Mouse (Mus musculus): ENCODE measurements around the gene Sh2b2. TPM values are rescaled to one million over a fixed set of nuclear protein-coding genes. Genes with fewer than 3 reads are reported as not detected.

The Sh2b2 gene
- polyA plus RNA-seq, 1 experiment from 2014 or later, result 10.2 TPM

DNA sequence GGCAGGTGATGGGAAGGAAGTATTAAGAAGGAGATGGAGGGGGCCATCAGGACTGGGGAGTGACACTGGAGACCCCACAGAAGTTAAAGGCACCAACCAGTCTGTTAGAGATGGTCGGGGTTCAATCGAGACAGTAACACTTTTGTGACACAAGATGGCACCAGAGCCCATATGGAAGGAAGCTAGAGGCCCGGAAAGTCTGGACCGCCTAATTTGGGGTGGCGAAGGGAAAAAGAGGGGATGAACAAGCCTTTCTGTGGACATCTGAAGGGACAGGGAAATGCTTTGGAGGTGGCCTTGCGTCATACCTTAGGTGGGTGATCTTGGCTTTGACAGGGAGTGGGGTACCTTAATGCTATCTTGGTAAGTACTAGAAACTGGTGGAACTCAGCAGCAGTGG, 35.0 kb upstream of the Sh2b2 start:
- no peak overlapping the region for H3K4me3 ChIP-seq (ENCODE audit: low read depth, low read length)
- 58% methylated on average over 6 of the region's 6 CpGs for WGBS
- H3K9ac ChIP-seq (ENCODE audit: low read length), result no peak overlapping the region
- no peaks in the 10 kb centered on the region for H3K27me3 ChIP-seq (ENCODE audit: control insufficient read depth, insufficient read depth, low read length)
- no peaks in the 10 kb centered on the region for H3K9me3 ChIP-seq (ENCODE audit: control insufficient read depth, low read length)
- no peak overlapping the region for H3K4me2 ChIP-seq (ENCODE audit: low read depth, severe bottlenecking)
- peak; percentile 48 for DNase-seq (ENCODE audit: low spot score)
- H3K4me1 ChIP-seq (ENCODE audit: control insufficient read depth, insufficient read depth, low read length), result no peaks in the 10 kb centered on the region
- peaks cover 10% of the 10 kb centered on the region; the same call in 1 of the 2 replicates for H3K36me3 ChIP-seq (ENCODE audit: control insufficient read depth, insufficient read depth, low read length)
- ATAC-seq (ENCODE audit: insufficient number of reproducible peaks, low FRiP score, low TSS enrichment, low read depth), result no peak
- H3K27ac ChIP-seq (replicated peaks; ENCODE audit: low read depth, low read length), result no peak overlapping the region

DNA sequence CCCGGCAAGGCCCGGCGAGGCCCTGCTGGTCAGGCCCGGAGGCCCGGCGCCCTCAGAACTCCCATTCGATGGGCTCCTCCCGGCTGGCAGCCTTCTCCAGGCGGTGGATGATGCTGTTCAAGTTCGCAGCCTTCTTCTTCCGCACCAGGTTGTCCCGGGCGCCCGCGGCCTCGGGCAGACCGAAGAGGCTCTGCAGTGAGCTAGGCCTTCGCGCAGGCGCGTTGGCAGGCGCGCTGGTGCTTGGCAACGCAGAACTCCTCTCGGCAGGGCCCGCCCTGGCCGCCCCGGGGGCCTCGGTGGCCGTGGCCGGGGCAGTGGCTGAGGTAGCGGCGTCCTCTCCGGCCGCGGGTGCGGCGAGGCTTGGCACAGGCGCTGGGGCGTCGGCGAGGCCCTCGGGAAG, 28.4 kb upstream of the Sh2b2 start:
- DNase-seq (ENCODE audit: low spot score) (no peak), ATAC-seq (ENCODE audit: insufficient number of reproducible peaks, low FRiP score, low TSS enrichment, low read depth) (no peak)
- Histone ChIP-seq H3K27me3 (ENCODE audit: control insufficient read depth, insufficient read depth, low read length) (no peaks in the 10 kb centered on the region), H3K4me1 (ENCODE audit: control insufficient read depth, insufficient read depth, low read length) (no peaks in the 10 kb centered on the region), H3K4me3 (ENCODE audit: low read depth, low read length) (no peak overlapping the region), H3K36me3 (ENCODE audit: control insufficient read depth, insufficient read depth, low read length) (peaks cover 21% of the 10 kb centered on the region), H3K4me2 (ENCODE audit: low read depth, severe bottlenecking) (no peak overlapping the region), H3K27ac (replicated peaks; ENCODE audit: low read depth, low read length) (no peak overlapping the region), H3K9ac (ENCODE audit: low read length) (no peak overlapping the region), H3K9me3 (ENCODE audit: control insufficient read depth, low read length) (no peaks in the 10 kb centered on the region)
- 86% methylated on average over 41 of the region's 43 CpGs for WGBS

DNA sequence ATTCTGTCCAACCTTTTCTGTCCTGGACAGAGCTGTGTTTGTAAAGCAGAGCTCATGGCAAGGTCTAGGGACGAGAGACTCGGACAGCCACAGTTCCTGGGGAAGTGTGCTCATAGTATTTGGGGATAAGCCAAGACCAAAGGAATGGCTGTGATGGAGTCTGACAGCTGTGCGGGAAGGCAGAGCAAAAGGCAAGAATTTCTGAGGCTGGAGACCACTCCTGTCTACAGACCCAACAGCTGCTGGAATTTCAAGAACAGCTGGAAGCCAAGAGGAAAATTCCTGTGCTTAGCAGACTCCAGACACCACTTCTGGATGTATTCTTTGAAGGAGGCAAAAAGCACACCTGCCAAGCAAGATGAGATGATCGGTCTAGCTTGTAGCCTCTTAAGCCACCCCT, 23.6 kb upstream of the Sh2b2 start:
- Histone ChIP-seq H3K36me3 (ENCODE audit: control insufficient read depth, insufficient read depth, low read length) (peaks cover 5% of the 10 kb centered on the region), H3K9me3 (ENCODE audit: control insufficient read depth, low read length) (no peaks in the 10 kb centered on the region), H3K4me1 (ENCODE audit: control insufficient read depth, insufficient read depth, low read length) (no peaks in the 10 kb centered on the region), H3K9ac (ENCODE audit: low read length) (no peak overlapping the region), H3K27ac (replicated peaks; ENCODE audit: low read depth, low read length) (no peak overlapping the region), H3K4me3 (ENCODE audit: low read depth, low read length) (no peak overlapping the region), H3K27me3 (ENCODE audit: control insufficient read depth, insufficient read depth, low read length) (no peaks in the 10 kb centered on the region), H3K4me2 (ENCODE audit: low read depth, severe bottlenecking) (0 out of 2 replicates have a peak overlapping the region, but pooled peaks have one; percentile 2)
- WGBS, result 88% methylated on average over 4 of the region's 4 CpGs
- ATAC-seq (ENCODE audit: insufficient number of reproducible peaks, low FRiP score, low TSS enrichment, low read depth) (no peak), DNase-seq (ENCODE audit: low spot score) (no peak)

DNA sequence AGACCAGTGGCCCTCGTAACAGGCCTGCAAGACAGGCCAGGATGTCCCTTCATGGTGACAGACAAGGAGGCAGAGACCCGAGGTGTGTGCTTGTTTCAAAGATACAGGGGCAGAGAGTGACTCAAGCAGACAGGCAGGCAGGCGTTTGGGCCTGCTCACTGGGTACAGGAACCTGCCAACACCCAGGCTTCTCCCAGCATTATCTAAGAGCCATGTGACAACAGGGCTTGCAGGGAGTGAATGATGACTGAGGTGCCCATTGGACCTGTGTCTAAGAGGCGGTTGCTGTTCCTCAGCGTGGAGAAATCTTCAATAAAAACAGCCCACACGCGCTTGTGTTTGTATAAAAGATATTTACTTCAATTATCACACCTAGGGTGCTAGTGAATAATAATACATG, 19.7 kb upstream of the Sh2b2 start:
- no peak overlapping the region for H3K9ac ChIP-seq (ENCODE audit: low read length)
- no peak overlapping the region for H3K4me3 ChIP-seq (ENCODE audit: low read depth, low read length)
- no peak overlapping the region for H3K27ac ChIP-seq (replicated peaks; ENCODE audit: low read depth, low read length)
- no peaks in the 10 kb centered on the region for H3K4me1 ChIP-seq (ENCODE audit: control insufficient read depth, insufficient read depth, low read length)
- WGBS, result 83% methylated on average over 7 of the region's 7 CpGs
- ATAC-seq (ENCODE audit: insufficient number of reproducible peaks, low FRiP score, low TSS enrichment, low read depth), result no peak
- no peak overlapping the region for H3K4me2 ChIP-seq (ENCODE audit: low read depth, severe bottlenecking)
- H3K9me3 ChIP-seq (ENCODE audit: control insufficient read depth, low read length), result no peaks in the 10 kb centered on the region
- H3K36me3 ChIP-seq (ENCODE audit: control insufficient read depth, insufficient read depth, low read length), result no peaks in the 10 kb centered on the region
- no peak for DNase-seq (ENCODE audit: low spot score)
- H3K27me3 ChIP-seq (ENCODE audit: control insufficient read depth, insufficient read depth, low read length), result no peaks in the 10 kb centered on the region

DNA sequence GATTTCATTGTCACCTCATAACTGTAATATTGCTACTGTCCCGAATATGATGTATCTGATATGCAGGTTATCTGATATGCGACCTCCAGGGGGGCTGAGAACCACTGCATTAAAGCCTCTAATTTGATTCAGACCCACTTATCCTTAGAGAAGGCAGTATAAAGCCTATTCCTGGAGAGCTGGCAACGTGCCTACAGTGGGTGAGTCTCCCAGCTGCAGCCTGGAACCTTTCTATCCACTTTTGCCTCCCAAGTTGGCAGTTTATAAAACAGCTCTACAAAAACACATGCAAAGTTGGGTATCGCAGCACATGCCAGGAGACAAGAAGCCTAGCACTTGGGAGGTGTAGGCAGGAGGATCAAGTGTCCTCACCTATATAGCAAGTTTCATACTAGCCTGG, 17.0 kb upstream of the Sh2b2 start:
- Histone ChIP-seq H3K9ac (ENCODE audit: low read length) (no peak overlapping the region), H3K9me3 (ENCODE audit: control insufficient read depth, low read length) (no peaks in the 10 kb centered on the region), H3K4me3 (ENCODE audit: low read depth, low read length) (no peak overlapping the region), H3K27me3 (ENCODE audit: control insufficient read depth, insufficient read depth, low read length) (no peaks in the 10 kb centered on the region), H3K4me1 (ENCODE audit: control insufficient read depth, insufficient read depth, low read length) (no peaks in the 10 kb centered on the region), H3K27ac (replicated peaks; ENCODE audit: low read depth, low read length) (no peak overlapping the region), H3K4me2 (ENCODE audit: low read depth, severe bottlenecking) (no peak overlapping the region), H3K36me3 (ENCODE audit: control insufficient read depth, insufficient read depth, low read length) (no peaks in the 10 kb centered on the region)
- 86% methylated on average over 4 of the region's 4 CpGs for WGBS
- DNase-seq (ENCODE audit: low spot score) (no peak), ATAC-seq (ENCODE audit: insufficient number of reproducible peaks, low FRiP score, low TSS enrichment, low read depth) (no peak)

DNA sequence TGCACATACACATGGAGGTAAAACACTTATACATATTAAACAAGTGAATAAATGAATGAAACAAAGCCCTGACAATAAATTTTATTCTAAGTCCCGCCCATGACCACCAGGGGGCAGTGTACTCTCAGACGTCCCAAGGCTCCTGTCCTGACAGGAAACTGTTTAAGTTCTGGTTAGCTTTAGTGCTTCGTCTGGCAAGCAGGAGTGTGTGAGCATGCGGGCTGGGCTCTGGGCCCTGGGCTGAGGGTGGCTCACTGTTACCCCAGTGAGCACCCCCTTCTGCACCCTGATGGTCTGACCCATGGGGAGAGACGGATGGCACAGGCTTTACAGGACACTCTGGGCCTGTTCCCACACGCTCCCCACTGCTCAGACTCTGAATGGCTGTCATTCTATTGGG, 12.6 kb upstream of the Sh2b2 start:
- Histone ChIP-seq H3K36me3 (ENCODE audit: control insufficient read depth, insufficient read depth, low read length) (no peaks in the 10 kb centered on the region), H3K4me1 (ENCODE audit: control insufficient read depth, insufficient read depth, low read length) (no peaks in the 10 kb centered on the region), H3K9ac (ENCODE audit: low read length) (no peak overlapping the region), H3K9me3 (ENCODE audit: control insufficient read depth, low read length) (no peaks in the 10 kb centered on the region), H3K27me3 (ENCODE audit: control insufficient read depth, insufficient read depth, low read length) (no peaks in the 10 kb centered on the region), H3K4me3 (ENCODE audit: low read depth, low read length) (no peak overlapping the region), H3K4me2 (ENCODE audit: low read depth, severe bottlenecking) (no peak overlapping the region), H3K27ac (replicated peaks; ENCODE audit: low read depth, low read length) (no peak overlapping the region)
- ATAC-seq (ENCODE audit: insufficient number of reproducible peaks, low FRiP score, low TSS enrichment, low read depth) (no peak), DNase-seq (ENCODE audit: low spot score) (peak; percentile 87)
- WGBS, result 31% methylated on average over 6 of the region's 6 CpGs

DNA sequence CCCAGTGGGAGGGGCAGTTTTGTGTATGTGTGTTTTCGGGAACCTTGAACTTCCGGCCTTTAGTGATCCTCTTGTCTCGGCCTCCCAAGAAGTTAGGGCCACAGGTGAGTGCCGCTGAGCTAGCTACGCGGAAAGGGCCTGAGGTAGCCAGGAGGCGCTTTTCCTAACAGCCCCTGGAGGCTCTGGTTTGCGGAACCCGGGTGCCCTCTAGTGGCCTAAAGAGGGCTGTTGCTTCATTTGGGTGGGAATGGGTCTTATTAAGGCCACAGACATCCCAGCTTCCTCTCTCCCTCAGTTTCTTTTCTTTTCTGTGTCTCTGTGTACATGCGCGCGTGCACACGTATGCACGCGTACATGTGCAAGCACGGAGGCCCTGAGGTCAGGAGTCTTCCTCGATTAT, 6.5 kb upstream of the Sh2b2 start:
- Histone ChIP-seq H3K4me2 (ENCODE audit: low read depth, severe bottlenecking) (no peak overlapping the region), H3K27me3 (ENCODE audit: control insufficient read depth, insufficient read depth, low read length) (no peaks in the 10 kb centered on the region), H3K4me3 (ENCODE audit: low read depth, low read length) (no peak overlapping the region), H3K36me3 (ENCODE audit: control insufficient read depth, insufficient read depth, low read length) (no peaks in the 10 kb centered on the region), H3K9me3 (ENCODE audit: control insufficient read depth, low read length) (no peaks in the 10 kb centered on the region), H3K9ac (ENCODE audit: low read length) (no peak overlapping the region), H3K4me1 (ENCODE audit: control insufficient read depth, insufficient read depth, low read length) (no peaks in the 10 kb centered on the region), H3K27ac (replicated peaks; ENCODE audit: low read depth, low read length) (no peak overlapping the region)
- peak; percentile 90 for DNase-seq (ENCODE audit: low spot score)
- ATAC-seq (ENCODE audit: insufficient number of reproducible peaks, low FRiP score, low TSS enrichment, low read depth), result no peak
- 12% methylated on average over 17 of the region's 17 CpGs for WGBS

DNA sequence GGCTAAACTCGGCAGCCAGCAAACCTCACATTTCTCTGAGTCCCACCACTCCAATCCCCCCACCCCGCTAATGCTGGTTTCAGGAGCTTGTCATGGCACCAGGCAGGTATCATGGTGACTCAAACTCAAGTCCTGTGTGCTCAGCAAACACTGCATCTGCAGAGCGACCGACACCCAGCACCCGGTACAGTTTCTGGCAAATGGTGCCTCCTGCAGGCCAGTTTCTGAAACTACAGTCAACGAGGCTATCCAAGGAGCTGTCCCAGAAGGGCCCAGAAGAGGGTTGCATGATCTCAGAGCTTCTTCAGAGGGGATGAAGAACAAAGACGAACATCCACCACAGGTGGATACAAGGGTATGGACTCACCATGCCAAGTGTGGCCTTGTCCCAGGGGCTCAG, 4.6 kb upstream of the Sh2b2 start:
- Histone ChIP-seq H3K9me3 (ENCODE audit: control insufficient read depth, low read length) (no peaks in the 10 kb centered on the region), H3K27me3 (ENCODE audit: control insufficient read depth, insufficient read depth, low read length) (no peaks in the 10 kb centered on the region), H3K36me3 (ENCODE audit: control insufficient read depth, insufficient read depth, low read length) (no peaks in the 10 kb centered on the region), H3K4me2 (ENCODE audit: low read depth, severe bottlenecking) (no peak overlapping the region), H3K4me1 (ENCODE audit: control insufficient read depth, insufficient read depth, low read length) (peaks cover under 1% of the 10 kb centered on the region; the same call in 1 of the 2 replicates), H3K4me3 (ENCODE audit: low read depth, low read length) (no peak overlapping the region), H3K9ac (ENCODE audit: low read length) (no peak overlapping the region), H3K27ac (replicated peaks; ENCODE audit: low read depth, low read length) (no peak overlapping the region)
- ATAC-seq (ENCODE audit: insufficient number of reproducible peaks, low FRiP score, low TSS enrichment, low read depth) (no peak), DNase-seq (ENCODE audit: low spot score) (peak; percentile 53)
- WGBS, result 49% methylated on average over 7 of the region's 7 CpGs

DNA sequence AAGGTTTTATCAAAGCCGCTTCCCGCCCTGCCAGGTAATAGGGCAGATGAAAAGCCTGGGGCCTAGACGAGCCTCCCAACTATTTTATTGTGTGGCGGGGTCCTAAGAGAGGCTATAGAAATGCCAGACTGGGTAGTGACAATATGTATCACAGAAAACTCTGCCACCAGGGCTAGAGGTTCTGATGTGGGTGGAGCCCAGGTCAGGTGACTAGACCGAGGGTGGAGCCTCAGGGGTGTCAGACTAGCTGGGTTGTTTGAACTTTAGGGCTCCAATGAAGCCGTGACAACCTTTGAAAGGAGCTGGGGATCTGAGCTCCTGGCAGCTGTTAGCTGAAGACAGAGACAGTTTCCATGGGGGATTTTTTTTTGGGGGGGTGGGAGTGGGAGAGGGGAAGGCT, 2.1 kb upstream of the Sh2b2 start:
- no peaks in the 10 kb centered on the region for H3K36me3 ChIP-seq (ENCODE audit: control insufficient read depth, insufficient read depth, low read length)
- no peak overlapping the region for H3K4me3 ChIP-seq (ENCODE audit: low read depth, low read length)
- no peaks in the 10 kb centered on the region for H3K27me3 ChIP-seq (ENCODE audit: control insufficient read depth, insufficient read depth, low read length)
- no peak overlapping the region for H3K9ac ChIP-seq (ENCODE audit: low read length)
- 52% methylated on average over 6 of the region's 6 CpGs for WGBS
- peaks cover 11% of the 10 kb centered on the region for H3K4me1 ChIP-seq (ENCODE audit: control insufficient read depth, insufficient read depth, low read length)
- H3K9me3 ChIP-seq (ENCODE audit: control insufficient read depth, low read length), result no peaks in the 10 kb centered on the region
- no peak overlapping the region for H3K27ac ChIP-seq (replicated peaks; ENCODE audit: low read depth, low read length)
- ATAC-seq (ENCODE audit: insufficient number of reproducible peaks, low FRiP score, low TSS enrichment, low read depth) (no peak), DNase-seq (ENCODE audit: low spot score) (no peak)
- no peak overlapping the region for H3K4me2 ChIP-seq (ENCODE audit: low read depth, severe bottlenecking)
